Mouse (Mus musculus): ENCODE measurements around the gene Akap12.

GRCm38 (mm10) chr10:4239794-4240574, 26.2 kb upstream of the Akap12 start:
- TF ChIP-seq CTCF (IDR thresholded peaks at IDR 0.05; ENCODE audit: low read depth) (no peak), EP300 (optimal IDR thresholded peaks at IDR 0.05) (no peak)

All from stomach, postnatal 0 days (tissue).